Mouse (Mus musculus) small intestine, adult 2 months (tissue): ENCODE results near the gene Hoxa9.

ENCODE experiments used
- CTCF ChIP-seq: fragments of 200-500 bp; IDR thresholded peaks from 2 replicates; pipeline ENCODE4 v1.5.1; 2012; ENCODE audit warnings: low read depth, mild to moderate bottlenecking, control low read depth, inconsistent platforms, low read length, moderate library complexity, mixed read lengths; ENCODE audit not compliant: insufficient replicate concordance, insufficient read length; ENCODE audit errors: extremely low read depth
- POLR2A ChIP-seq: fragments of 200-500 bp; IDR thresholded peaks from 2 replicates; pipeline ENCODE4 v1.6.1; 2012; ENCODE audit warnings: low read depth, mild to moderate bottlenecking, control low read depth, inconsistent platforms, low read length, moderate library complexity

DNA sequence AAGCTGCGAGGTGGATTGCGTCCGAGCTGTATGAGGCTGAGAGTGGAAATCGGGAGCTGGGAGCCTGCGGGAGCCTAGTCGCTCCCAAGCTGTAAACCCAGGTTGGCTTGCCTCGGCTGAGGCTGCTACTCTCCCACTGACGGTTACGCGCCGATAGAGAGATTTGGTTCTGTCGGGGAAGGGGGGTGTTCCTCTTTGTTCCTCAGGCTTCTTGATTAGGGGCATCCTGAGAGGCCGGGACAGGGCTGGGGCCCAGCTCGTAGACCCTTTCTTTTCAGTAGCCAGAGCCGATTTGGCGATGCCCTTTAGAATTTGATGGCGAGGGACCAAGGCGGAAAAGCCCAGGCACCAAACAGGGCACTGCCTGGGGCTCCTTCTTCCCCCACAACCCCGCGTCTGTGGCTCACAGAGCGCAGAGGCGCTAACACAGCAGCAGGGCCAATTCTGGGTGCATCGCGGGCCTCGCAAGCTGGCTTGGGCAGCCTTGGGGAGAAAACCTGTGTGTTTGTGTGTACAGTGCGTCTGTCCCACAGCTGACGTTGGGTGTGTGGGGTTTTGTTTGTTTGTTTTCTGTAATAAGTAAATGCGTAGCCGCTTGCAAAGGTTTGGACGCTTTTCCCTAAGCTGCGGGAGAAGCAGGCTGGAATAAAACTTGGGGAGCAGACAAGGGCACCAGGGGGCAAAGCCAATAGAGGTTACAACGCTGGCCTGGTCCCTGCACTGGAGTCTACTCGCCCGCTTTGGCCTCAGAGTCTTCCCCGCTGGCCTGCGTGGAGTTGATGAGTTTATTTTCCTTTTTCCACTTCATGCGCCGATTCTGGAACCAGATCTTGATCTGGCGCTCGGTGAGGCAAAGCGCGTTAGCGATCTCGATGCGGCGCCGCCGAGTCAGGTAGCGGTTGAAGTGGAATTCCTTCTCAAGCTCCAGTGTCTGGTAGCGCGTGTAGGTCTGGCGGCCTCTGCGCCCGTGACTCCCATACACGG lies 25.0 kb downstream of the Hoxa9 start:
- no peak for TF ChIP-seq POLR2A
- TF ChIP-seq CTCF, result no peak
